Mouse (Mus musculus) testis, adult 10 weeks (tissue): ENCODE results near the gene Gm12166. TPM values are rescaled to one million over a fixed set of nuclear protein-coding genes. Genes with fewer than 3 reads are reported as not detected.

Experiments used
- polyA plus RNA-seq: library from polyadenylated mRNA; stranded (reverse); fragments of 350-450 nt; fragmentation: Illumina TruSeq; extraction: RNeasy Lipid Tissue Mini Kit (QIAGEN cat#74804); gene quantifications from one replicate; pipeline ENCODE4 v1.2.3, GENCODE M21; 2014; ENCODE audit warnings: low read depth, low replicate concordance

The Gm12166 gene
- polyA plus RNA-seq = 0.57 TPM

DNA sequence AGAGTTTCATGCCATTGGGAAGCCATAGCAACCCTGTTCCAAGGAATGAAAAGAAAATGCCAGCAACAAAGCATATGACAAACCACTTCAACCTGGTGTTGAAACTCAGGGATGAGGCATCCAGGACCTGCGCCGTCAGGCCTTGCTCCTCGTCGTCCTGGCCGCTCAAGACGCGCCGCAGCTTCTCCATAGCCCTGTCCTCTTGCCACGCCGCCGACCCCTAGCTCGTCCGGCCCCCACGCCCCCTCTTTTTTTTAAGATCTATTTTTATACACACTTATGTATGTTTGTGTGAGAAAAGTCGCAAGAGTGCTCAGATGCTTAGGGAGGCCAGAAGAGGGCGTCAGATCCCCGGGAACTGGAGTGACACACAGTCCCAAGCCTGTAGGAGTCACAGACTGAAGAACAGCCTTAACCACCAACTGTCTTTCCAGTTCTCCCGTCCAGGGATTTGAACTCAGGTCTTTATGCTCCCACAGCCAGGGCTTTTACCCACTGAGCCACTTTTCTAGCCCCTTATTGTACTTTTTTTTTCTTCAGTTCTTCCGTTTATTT, at the start of gene Gm12166:
Gene Gm12166, minus strand, starts transcription at position 217 of the 555 bp plus-strand sequence.

DNA sequence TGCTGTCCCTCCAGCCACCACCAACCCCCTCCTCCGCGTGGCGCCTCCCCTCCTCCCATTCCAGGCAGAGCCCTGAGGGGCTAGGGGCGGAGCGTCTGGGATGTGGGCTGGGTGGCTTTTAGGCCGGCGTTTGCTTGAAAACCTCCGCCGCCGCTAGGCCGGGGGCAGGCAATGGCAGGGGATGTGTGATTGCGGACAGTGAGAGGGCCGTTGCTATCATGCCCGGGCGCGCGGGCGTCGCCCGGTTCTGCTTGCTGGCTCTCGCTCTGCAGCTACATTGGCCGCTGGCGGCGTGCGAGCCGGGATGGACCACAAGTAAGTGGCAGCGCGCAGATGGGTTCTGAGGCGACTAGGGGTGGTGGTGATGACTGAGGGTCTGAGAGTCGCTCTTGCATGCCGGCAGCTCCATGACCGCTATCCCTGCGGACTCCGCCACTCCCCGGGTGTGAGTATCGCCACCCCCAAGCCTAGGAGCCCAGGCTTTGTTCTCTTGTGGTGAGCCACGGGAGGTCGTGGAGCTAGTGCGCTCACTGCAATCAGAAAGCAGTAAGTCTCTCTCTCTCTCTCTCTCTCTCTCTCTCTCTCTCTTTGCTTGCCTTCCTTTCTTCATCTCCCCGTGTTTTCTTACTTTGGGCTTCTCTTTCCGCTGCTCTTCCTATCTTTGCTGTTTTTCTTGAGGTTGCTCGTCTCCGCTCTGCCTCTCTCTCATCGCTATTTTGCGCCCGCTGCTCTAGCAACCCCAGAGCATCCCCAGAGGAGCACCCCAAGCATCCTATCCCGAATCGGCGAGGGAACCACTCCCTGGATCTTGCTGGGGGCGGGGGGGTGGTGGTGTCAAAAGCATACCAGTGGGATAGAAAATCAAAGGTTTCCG, 4.0 kb upstream of the Gm12166 start, which contains the start of gene Adam19:
Gene Adam19, plus strand, starts transcription at position 97 of the 874 bp plus-strand sequence.

Other genes with a start within 250 kb of the Gm12166 start
- 30.0 TPM for gene Clint1, start 200.3 kb downstream of the Gm12166 start, polyA plus RNA-seq
- 0.74 TPM for gene Lsm11, start 107.4 kb downstream of the Gm12166 start, polyA plus RNA-seq
- gene Thg1l, start 96.8 kb downstream of the Gm12166 start, polyA plus RNA-seq = 14.9 TPM
- 89.5 TPM for gene Sox30, start 72.0 kb downstream of the Gm12166 start, polyA plus RNA-seq
- gene Adam19, start 3.7 kb upstream of the Gm12166 start, polyA plus RNA-seq = 0.53 TPM
- gene Nipal4, start 114.2 kb upstream of the Gm12166 start, polyA plus RNA-seq = not detected
- 0.88 TPM for gene Fndc9, start 183.2 kb upstream of the Gm12166 start, polyA plus RNA-seq